Mouse (Mus musculus): ENCODE data around the gene Fgf18.

Fgf18 gene

DNA sequence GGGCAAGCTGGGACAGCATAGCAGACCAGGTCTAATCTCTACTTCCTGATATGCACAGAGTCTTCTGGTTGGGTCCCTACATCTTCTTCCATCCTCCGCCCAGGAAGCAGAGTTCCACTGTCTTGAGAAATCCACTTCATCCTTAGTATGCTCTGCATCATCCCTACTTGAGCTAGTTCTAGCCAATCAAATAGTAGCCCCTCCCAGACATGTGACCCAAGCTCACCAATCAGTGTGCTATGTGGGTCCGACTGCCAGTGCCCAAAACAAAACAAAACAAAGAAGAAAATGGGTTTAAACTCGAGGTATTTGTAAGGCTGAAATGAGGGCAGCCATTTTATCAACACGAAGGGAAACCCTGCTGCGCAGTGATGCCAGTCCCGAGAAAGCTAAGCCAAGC, 28.7 kb downstream of the Fgf18 start:
- DNase-seq (ENCODE audit: low read depth, low spot score), result no peak

DNA sequence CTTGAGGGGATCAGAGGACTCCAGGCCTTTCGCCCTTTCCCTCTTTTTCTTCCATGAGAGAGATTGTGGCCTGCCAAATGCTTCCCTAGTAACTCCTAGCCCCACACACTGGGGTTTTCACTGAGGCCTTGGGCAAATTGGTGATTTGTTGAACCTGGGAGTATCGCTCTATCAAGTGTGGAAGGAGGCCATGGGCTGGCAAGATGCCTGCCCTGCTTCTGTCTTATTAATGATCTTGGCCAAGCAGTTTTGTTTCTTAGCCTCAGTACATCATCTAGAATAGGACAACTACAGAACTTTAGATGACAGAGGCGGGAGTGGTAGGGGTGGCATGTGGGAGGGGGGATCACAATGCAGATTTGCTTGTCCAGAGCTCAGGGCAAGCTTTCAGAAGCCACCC, 31.4 kb downstream of the Fgf18 start:
- no peak for DNase-seq (ENCODE audit: low read depth, low spot score)

DNA sequence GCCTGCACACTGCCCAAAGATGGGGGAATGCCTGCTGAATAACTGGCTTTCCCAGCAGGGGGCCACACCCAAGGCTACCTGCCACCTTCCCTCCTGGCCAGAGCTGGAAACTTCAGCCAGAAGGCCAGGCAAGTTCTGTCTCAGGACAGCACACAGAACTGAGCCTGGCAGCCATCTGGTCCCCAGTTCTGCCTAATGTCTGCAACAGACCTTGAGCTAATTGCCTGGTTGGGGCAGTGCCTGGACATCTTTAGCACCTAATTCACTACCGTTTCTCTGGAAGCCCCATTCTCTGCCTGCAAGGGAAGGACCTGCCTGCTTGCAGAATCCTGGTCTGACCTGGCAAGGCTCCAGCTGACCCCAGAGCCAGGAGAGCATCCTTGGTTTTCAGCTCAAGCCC, 34.8 kb downstream of the Fgf18 start:
- DNase-seq (ENCODE audit: low read depth, low spot score), result peak; percentile 61

DNA sequence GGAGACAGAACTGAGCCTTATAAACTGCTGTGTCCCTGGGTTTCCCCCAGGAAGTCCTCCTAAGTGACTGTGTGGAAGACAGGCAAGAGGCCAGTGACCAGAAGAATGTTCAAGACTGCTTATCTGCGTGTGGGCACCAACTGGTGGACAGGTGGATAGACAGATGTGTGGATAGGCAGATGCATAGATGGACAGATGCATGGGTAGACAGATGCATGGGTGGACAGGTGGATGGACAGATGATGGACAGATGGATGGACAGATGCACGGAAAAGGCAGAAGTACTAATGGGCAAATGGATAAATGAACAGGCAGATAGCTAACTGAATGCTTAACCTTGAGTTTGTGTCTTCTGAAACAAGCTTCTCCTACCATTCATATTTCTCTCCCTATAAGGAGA, 37.1 kb downstream of the Fgf18 start:
- no peak for DNase-seq (ENCODE audit: low read depth, low spot score)

DNA sequence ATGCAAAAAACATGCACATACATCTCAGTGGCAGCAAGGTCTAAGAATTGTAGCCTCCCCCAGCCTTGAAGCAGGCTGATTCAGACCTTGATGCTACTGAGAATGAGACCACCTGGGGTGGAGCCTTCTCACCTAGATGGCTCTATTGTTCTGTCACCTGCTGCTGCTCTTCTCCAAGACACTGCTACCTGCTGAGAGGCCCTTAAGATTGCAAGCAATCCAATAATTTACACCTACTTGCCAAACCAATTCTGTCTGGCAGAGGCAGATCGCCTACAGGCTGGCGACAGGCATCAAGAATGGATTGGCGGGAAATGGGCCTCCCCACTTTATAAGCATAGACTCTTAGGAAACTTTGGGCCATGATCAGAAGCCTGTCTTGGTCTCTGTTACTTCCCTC, 39.7 kb downstream of the Fgf18 start:
- no peak for DNase-seq (ENCODE audit: low read depth, low spot score)

DNA sequence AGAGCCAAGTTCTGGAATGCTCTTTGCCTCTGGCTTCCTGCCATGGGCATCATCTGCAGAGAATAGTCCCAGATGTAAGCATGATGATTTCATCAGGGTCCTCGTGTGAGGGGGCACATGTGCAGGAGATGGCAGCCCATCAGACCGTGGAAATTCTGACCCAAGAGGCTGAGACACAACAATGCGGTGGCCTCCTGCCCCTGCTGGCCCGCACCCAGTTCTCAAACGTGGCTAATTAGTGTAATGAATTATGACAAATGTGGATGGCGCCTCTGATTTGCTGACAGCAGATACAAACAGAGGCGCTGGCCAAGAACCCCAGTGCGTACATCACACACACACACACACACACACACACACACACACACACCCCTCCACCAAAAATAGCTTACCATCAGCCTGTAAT, 42.3 kb downstream of the Fgf18 start:
- DNase-seq (ENCODE audit: low read depth, low spot score), result peak; percentile 9

DNA sequence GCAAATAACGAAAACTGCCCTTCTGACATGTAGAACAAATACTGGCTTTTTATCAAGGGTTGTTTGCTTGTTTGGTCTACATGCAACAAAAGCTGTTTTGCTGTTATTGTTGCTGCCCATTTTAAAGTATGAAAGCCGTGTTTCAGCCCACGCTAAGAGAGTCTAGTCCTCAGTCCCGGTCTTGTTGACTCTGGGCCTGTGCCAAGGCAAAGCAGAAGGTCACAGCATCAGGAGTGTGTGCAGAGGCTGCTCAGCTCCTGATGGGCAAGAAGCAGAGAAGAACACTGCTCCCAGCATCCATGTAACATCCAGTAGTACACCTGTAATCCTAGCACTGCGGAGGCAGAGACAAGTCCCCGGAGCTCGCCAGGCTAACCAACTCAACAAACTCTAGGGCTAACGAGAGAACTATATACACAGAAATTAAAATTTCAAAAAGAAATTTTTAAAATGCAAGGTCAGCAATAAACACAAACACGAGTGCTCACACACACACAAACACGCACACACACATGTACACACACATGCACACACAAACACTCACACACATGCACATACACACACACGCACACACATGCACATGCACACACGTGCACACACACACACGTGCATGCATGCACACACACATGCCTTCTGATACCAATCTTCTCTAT, 43.8 kb downstream of the Fgf18 start:
- no peak for DNase-seq (ENCODE audit: low read depth, low spot score)

DNA sequence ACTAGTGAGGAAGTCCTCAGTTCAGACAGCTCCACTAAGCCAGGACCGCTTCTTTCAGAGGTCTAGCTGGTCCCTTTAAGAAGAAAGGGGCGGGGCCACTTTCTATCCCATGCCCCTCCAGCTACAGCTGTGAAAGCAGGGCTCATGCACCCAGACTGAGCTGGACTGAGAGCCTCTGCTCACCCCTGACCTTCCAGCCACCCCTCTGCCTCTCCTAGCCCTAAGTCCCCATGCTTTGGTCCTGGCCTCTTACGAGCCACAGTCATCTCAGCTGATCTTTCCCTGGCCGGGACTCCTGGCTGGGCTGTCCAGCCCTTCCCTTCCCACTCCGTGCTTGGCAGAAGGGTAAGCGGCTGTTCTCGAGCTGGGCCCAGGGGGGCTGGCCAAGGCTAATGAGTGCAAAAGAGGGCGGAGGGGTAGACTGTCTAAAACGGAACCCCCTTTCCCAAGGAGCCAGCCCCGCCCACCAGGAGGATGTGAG, 47.1 kb downstream of the Fgf18 start:
- DNase-seq (ENCODE audit: low read depth, low spot score), result no peak

DNA sequence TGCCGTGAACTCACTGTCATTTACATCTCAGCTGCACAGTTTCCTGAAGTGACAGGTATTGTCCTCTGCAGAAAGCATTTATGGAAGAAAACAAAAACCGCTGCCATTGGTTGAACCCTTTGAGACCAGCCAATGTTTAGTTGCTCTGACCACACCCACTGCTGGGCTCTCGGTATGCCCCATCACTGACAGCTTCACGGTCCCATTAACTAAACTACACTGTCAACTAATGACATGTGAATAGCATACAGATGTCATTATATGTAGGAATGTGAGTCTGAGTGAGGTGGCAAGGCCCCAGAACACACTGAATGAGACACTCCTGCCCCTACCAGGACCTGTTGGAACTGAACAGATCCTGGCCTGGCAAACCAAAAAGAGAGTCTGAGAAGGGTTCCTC, 47.8 kb downstream of the Fgf18 start:
- DNase-seq (ENCODE audit: low read depth, low spot score), result no peak

DNA sequence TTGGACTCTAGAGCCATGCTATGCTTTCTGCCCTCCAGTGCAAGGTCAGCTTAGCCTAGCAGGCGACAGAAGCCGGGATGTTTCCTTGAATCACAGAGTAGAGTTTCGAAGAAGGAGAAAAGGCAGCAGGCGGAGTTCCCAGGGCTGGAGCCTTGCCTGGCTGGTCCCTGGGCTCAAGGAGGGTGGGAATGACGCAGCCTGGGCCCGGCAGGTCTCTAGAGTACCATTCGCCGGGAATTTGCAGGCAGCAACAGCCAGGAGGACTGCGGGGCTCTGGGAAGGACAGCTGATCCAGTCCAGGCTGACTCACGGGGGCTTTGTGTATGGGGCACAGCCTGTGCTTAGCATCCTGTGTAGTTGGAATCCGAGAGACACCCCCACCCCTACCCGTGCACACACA, 48.8 kb downstream of the Fgf18 start:
- no peak for DNase-seq (ENCODE audit: low read depth, low spot score)

DNA sequence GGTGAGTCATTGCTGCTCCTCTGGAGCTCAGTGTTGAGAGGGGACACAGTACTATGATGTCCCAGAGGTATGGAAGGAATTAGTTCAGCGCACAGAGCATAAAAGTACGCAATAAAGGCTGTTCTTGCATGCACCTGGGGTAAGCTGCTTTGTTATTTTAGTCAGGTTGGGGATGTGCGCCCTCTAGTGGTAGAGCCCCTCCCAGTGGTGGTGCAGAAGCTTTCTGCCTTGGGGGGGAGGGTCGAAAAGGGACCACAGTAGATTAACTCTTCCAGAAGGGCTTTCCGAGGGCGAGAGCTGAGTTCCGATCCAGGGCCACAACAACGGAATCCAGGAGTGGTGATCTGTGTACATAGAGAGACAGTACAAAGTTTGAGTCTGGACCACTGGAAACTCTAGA, 49.3 kb downstream of the Fgf18 start:
- peak; percentile 57 for DNase-seq (ENCODE audit: low read depth, low spot score)

DNA sequence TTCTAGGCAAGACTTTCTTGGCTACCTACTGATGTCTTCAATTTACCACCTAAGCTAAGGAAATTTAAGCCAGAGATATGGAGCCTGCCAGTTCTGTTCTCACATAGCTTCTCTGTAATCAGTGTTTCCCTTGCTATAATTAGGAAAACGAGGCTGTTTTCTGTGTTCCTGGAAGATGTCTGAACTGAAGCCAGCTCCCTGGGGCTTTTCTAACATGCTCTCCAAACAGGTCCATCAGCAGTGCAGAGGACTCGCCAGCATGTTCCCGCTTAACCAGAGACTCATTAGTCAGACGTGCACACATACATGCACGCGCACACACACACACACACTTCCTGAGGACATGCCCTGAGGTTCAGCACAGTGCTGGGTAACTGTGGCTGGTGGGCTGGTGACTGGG, 57.3 kb downstream of the Fgf18 start:
- peak; percentile 55 for DNase-seq (ENCODE audit: low read depth, low spot score)

DNA sequence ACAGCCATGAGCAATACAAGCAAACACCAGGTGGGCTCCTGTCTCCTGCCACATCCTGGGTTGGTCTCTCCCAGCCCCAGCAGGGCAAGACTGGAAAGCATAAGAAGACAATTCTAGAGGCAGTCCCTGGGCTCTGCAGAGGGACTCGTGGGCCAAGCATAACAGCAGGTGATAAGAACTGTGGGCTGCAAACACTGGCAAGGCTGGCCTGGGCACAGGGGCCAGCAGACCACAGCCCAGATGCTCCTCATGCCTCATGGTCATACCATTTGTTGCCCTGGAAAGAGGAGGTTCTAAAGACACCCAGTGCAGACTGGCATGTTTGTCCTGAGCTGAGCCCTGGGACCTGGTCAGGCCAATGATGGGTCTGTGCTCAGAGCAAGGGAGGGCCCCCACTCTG, 59.0 kb downstream of the Fgf18 start:
- no peak for DNase-seq (ENCODE audit: low read depth, low spot score)

DNA sequence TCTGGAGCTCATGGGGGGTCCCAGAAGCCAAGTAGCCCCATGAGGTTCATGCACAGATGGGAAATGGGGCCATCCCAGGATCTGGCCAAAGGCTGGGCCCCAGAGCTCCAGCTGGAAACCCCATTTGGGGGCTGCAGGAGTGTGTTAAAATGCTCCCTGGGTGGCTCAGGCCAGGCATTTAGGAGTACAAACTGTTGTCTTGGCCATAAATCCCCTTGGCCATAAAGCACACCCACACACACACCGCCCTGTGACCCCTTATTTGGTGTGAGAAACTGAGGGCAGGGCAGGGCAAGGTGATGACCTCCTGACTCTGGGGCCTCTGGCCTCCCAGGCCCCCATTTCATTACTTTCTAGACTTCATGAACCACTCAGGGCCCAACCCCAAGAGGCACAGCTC, 61.2 kb downstream of the Fgf18 start:
- DNase-seq (ENCODE audit: low read depth, low spot score), result no peak

DNA sequence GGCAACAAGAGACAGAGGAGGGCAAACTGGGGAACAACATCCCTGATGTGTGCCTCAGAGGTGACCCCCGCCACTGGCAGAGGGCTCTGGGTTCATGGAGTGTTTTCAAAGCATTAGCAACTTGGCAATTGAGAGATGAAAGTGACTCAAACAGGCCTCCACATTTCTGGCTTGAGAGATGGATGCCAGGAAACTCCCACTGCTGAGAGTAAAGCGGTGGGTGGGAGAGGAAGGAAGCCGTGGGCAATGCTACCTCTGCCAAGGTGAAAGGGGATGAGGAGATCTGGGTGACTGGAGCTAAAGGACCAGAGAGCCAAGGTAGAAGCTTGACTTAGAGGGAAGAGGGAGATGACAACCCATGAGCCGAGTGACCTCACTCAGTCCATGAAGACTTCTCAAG, 61.7 kb downstream of the Fgf18 start:
- peak; percentile 32 for DNase-seq (ENCODE audit: low read depth, low spot score)

DNA sequence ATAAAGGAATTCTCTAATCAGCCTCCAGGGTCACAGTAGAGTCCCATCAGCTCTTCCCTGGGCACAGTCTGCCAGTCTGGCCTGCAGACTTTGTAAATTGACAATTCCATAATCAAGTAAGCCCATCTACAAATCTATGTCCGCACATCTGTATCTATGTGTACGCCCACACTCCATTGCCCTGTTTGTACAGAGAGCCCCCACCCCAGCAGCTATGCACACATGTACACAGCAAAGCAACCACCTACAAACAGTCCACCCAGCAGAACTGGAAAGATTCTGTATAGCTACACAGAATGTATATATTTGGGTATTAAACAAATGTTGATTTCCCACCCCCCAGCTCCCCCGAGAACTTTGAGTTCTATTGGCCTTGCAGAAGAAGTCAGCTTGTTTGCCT, 62.1 kb downstream of the Fgf18 start:
- no peak for DNase-seq (ENCODE audit: low read depth, low spot score)

DNA sequence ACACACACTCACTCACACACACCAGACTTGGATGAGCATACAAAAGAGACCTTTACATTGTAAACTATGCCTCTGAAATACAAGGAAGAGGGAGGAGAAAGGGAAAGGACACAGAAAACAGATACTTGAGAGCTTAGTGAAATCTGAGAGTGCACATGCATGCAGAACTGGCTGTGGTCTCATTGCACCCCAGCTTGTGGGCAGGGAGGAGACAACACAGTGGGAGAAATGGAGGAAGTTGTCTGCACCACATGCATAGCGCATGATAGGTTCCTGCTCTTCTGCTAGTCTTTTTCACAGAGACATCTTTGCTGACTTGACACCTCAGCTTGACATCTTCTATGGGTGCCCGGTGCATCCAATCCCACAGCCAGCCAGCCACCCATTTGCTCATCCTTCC, 63.2 kb downstream of the Fgf18 start:
- no peak for DNase-seq (ENCODE audit: low read depth, low spot score)

DNA sequence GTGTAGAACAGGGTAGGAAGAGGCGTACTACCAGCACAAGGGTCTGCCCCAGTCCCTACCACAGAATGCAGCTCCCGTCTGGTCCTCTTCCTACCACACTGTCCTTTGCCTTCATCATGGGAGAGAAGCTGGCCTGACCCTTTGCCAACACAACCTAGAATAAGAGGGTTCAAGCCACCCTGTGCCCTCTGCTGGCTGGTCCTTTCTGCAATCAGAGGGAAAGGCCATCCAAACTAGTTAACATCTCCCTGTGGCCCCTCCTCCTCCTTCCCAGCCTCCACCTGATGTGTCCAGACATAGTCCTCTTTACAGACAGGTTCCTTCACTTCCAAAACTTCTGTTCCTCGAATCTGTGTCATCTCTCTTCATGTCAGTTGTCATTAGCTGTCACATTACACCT, 66.0 kb downstream of the Fgf18 start:
- no peak for DNase-seq (ENCODE audit: low read depth, low spot score)

DNA sequence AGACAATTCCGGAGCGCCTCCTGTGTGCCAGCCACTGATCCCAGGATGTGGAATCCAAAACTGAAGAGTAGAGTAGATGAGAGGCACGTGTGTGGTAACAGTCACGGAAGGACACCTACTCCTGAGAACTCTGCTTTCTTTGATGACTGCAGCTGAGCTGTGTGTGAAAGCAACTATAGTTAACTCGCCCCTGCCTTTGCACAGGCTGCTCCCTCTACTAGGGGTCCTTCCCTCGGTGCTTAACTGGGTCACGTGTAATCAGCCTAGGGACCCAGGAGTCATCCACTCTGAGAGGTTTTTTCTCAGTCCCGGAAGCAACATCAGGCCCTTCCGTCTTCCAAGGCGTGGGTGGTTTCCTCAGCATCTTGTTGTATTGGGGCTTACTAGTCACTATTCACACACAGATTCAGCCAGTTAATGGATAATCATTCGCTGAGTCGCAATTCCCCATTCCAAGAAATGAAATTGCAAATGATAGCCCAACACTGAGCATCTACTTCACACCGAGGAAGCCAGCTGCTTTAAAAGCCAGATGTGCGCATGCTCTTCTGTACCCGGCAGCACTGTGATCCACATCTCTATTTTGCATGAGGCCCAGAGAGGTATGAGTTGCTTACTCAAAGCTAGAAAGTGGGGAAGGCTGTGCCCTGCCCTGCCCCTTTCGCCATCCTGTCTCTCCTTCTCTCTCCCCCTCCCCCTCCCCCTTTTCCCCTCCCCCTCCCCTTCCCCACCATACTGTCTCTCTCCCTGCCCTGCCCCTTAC, 67.0 kb downstream of the Fgf18 start:
- peak; percentile 40 for DNase-seq (ENCODE audit: low read depth, low spot score)

DNA sequence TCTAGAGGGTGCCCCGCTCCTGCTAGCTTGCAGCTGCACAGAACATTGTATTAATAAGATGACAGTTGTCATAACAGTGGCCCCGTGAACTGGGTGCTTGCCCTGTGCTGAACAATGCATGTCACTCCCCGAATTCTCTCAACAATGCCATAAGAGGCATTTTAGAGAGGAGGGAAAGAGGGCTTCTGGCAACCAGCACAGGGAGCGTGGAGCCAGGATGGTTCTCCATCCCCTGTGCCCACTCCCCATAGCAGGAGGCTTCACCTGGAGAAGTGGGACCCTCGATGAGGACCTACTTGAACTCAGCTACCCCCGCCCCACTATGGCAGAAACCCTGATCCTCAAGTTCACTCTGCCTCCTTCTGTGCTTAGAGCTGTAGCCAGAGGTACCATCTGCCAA, 67.8 kb downstream of the Fgf18 start:
- no peak for DNase-seq (ENCODE audit: low read depth, low spot score)

DNA sequence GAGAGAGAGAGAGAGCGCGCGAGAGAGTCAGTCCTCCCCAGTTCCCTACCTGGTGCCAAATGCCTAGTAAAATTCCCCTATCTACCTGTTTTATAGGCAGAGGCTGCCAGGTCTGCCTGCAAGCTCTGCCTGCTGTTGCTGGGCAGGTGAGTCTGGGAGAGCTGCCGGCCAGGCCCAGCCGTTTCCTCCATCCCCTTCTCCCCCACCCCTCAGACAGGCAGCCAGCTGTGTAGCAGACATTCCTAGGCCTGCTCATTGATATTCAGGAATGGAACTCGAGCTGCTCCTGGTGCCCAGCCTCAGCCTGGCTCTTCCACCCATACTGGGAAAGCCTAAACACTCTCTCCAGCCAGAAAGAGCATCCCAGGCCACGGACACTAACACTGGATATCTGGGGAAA, 69.2 kb downstream of the Fgf18 start:
- DNase-seq (ENCODE audit: low read depth, low spot score), result no peak

DNA sequence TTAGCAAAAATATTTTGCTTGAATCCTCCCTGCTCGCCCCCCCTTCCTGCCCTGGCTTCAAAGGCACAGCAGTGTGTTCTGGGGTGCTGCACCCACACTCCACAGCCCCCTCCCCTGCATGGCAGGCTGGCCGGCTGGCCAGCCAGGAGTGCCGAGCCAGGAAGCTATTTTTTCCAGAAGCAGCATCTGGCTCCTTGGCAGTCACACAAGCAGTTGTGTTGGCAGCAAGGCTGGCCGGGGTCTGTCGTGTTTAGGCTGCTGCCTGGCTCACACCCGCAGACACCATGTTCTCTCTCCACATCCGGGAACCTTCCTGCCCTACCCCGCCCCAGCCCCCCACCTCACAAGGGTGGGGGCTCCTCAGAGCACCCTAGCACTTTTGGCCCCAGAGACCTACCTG, 71.9 kb downstream of the Fgf18 start:
- peak; percentile 54 for DNase-seq (ENCODE audit: low read depth, low spot score)

DNA sequence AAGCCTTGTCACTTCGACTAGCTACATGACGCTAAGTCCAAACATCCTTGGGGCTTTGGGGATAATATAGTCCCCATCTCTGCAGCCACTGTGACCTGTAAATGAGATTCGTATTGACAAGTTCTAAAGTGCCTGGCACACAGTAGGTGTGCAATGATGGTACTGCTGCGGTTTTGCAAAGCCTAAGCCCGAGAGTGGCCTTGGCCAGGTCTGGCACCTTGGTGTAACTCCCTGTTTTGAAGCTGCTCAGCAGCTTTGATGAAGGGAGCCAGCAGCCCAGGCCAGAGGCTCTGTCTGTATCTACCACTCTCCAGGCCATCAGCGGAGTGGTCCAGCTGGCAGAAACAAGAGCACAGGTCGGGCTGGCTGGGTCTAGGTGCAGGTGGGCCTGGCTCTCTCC, 72.7 kb downstream of the Fgf18 start:
- DNase-seq (ENCODE audit: low read depth, low spot score), result no peak
